Mouse (Mus musculus) NIH3T3 (cell line): ENCODE results near the gene Celf2.
A peak's percentile ranks its signal among the peaks of the same experiment; 100 is the strongest.
"Not testable (repeated sequence)": the region's sequence is repeated elsewhere in the genome, so short reads cannot be mapped to it uniquely, and the experiment has no call there.

ENCODE experiments used
- DNase-seq: peaks from one replicate; pipeline ENCODE4 v3.0.0-alpha.2; 2012; ENCODE audit warnings: low read depth

The Celf2 gene

GRCm38 (mm10) chr2:7509463-7509862 is at the start of gene Celf2:
Gene Celf2, minus strand, starts transcription at chr2:7509563.
- not testable (repeated sequence) for DNase-seq

- DNase-seq = no peak
These were observed 46.0 kb upstream of the Celf2 start for GRCm38 (mm10) chr2:7555144-7555892.

- no peak for DNase-seq
These were observed 45.2 kb upstream of the Celf2 start for GRCm38 (mm10) chr2:7554601-7555000.

GRCm38 (mm10) chr2:7552887-7553286 is 43.5 kb upstream of the Celf2 start:
- DNase-seq = no peak

GRCm38 (mm10) chr2:7548886-7549285 is 39.5 kb upstream of the Celf2 start:
- DNase-seq = no peak

GRCm38 (mm10) chr2:7534615-7535204 is 25.3 kb upstream of the Celf2 start:
- DNase-seq = no peak

- DNase-seq = no peak
These were observed 24.8 kb upstream of the Celf2 start for GRCm38 (mm10) chr2:7534195-7534594.

GRCm38 (mm10) chr2:7531185-7531960 is 22.0 kb upstream of the Celf2 start:
- DNase-seq = no peak

- DNase-seq = no peak
These were observed 21.3 kb upstream of the Celf2 start for GRCm38 (mm10) chr2:7530461-7531184.

- peak; percentile 57 for DNase-seq
These were observed 20.3 kb upstream of the Celf2 start for GRCm38 (mm10) chr2:7529637-7530036.

GRCm38 (mm10) chr2:7526696-7527095 is 17.3 kb upstream of the Celf2 start:
- no peak for DNase-seq

- DNase-seq = peak; percentile 52
These were observed 10.1 kb upstream of the Celf2 start for GRCm38 (mm10) chr2:7519473-7519872.

GRCm38 (mm10) chr2:7493420-7493819 is 15.9 kb downstream of the Celf2 start:
- DNase-seq = no peak

GRCm38 (mm10) chr2:7484974-7485373 is 24.4 kb downstream of the Celf2 start:
- no peak for DNase-seq

GRCm38 (mm10) chr2:7482062-7482461 is 27.3 kb downstream of the Celf2 start:
- no peak for DNase-seq

GRCm38 (mm10) chr2:7460329-7461056 is 48.9 kb downstream of the Celf2 start:
- no peak for DNase-seq

GRCm38 (mm10) chr2:7438721-7439282 is 70.6 kb downstream of the Celf2 start:
- DNase-seq = no peak

GRCm38 (mm10) chr2:7426481-7426880 is 82.9 kb downstream of the Celf2 start:
- no peak for DNase-seq

GRCm38 (mm10) chr2:7400530-7400929 is 108.8 kb downstream of the Celf2 start:
- DNase-seq = no peak

GRCm38 (mm10) chr2:7395935-7396334 is 113.4 kb downstream of the Celf2 start:
- no peak for DNase-seq

- no peak for DNase-seq
These were observed 113.9 kb downstream of the Celf2 start for GRCm38 (mm10) chr2:7395473-7395872.
